Mouse (Mus musculus): ENCODE measurements around the gene Susd1.

Gene Susd1

DNA sequence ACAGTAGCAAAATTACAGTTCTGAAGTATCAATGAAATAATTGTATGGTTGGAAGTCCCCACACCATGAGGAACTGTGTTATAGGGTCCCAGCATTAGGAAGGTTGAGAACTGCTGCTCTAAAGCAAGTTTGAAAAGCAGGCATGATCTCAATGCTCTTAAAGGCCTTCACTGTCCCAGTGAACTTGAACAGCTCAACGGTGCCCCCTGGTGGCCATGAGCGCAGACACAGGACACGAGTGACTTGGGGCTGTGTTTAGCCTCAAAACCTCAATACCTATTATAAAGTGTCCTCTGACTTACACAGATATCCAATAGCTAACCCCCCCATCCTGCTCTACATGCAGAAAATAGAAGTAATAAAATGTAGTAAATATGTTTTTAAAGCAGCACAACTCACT, 97.7 kb downstream of the Susd1 start:
- DNase-seq (ENCODE audit: inconsistent ontology term) = peak; percentile 87

DNA sequence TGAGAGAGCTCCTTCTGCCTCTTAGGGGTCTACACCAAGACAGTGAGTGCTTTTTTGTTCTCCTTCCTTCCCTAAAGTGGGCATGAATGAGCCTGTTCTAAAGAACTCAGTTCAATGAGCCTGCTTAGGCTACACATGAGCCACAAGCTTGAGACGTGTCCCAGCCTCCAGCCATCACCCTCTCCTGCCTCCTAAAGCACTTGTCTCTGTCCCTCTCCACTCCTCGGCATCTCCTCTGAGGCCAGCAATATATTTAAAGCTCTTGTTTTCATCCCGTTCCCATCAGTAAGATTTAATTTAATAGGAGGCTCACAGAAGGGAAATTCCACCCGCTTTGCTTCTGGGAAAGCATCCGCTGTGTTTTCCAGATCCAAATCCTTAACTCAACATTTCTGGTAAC, 98.4 kb downstream of the Susd1 start:
- no peak for DNase-seq (ENCODE audit: inconsistent ontology term)

DNA sequence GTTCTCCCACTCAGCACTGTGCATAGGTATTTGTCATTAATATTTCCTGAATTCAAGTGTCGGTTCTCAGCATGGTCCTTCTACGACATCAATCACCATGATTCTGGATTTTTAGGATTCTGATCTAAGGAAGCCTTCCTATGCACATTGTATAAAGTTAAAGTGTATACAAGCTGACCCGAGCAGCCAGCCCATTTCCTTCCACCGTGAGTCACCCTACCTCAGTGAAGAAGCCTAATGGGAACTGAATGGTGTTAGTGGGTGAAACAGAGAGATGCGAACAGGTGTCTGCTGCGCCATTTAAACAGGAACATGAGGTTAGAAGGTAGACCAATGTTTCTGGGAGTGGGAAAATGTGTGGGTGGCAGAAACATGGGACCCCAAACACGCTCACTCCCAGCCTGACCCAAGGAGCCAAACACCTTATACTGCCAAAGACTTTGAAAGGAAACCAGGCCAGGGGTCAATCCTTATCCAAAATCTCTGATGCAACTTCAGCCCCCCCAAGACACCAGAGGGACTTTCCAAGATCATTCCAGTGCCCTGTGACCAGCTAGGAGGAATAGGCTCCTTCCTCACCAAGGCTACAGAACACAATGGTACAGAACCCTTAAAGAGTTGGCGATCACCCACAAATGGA, 99.4 kb downstream of the Susd1 start:
- DNase-seq (ENCODE audit: inconsistent ontology term) = no peak

- no peak for DNase-seq (ENCODE audit: inconsistent ontology term)
Observed at GRCm38 (mm10) chr4:59337533-59337885, 100.9 kb downstream of the Susd1 start.

- no peak for DNase-seq (ENCODE audit: inconsistent ontology term)
Observed at GRCm38 (mm10) chr4:59336846-59337532, 101.4 kb downstream of the Susd1 start.

DNA sequence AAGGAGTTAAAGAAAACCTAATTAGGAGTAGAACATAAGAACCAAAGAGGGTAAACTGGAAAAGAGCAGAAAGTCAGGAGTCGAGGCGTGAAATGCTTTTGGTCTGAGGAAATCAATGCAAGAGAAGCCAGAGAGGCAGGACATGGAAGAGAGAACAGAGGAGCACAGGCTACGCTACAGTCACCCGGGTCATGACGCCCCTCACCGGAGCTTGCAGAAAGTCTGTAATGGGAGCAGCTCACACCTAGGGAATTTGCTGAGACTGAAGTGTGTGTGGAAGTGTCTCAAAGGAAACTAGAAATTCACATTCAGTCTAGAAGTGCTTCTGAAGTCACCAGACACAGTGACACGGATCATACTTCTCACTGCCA, 102.0 kb downstream of the Susd1 start:
- DNase-seq (ENCODE audit: inconsistent ontology term) = no peak

- DNase-seq (ENCODE audit: inconsistent ontology term) = peak; percentile 49
Observed at GRCm38 (mm10) chr4:59335616-59336438, 102.6 kb downstream of the Susd1 start.

DNA sequence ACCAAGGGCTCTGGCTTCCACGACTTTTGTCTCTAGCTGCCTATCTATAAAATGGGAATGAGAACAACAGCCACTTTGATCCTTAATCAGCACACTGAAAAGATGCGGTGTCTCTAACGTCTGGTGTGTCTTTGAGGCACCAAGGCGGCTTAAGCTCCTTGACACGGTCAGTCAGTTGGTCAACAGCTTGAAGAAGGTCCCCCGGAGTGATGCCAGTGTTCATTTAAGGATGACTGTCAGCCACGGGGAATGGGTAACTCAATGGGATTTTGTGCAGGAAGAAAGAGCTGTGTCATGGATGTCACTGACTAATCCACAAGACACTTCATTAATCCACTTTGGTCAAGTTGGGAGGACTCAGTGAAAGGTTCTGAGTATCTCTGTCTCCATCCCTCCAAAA, 103.3 kb downstream of the Susd1 start:
- no peak for DNase-seq (ENCODE audit: inconsistent ontology term)

DNA sequence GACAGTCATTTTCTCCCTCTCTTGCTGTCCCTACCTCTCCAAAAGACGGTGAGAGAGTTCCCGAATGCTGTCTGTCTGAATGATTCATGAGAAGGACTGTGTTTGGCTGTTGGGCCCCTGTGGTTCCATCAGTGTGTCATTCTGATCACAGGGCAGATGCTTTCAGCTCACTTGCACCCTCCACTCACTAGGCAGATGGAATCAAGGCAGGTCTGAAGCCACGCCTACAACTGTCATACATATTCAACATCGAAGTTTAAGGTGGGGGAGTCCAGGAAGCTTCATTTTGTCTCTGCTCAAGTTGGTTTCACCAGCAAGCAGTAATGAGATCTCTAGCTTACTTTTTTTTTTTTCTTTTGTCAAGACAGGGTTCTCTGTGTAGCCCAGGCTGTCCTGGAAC, 104.2 kb downstream of the Susd1 start:
- DNase-seq (ENCODE audit: inconsistent ontology term) = no peak

- DNase-seq (ENCODE audit: inconsistent ontology term) = no peak
Observed at GRCm38 (mm10) chr4:59333424-59333895, 105.0 kb downstream of the Susd1 start.

- no peak for DNase-seq (ENCODE audit: inconsistent ontology term)
Observed at GRCm38 (mm10) chr4:59332691-59333423, 105.6 kb downstream of the Susd1 start.

DNA sequence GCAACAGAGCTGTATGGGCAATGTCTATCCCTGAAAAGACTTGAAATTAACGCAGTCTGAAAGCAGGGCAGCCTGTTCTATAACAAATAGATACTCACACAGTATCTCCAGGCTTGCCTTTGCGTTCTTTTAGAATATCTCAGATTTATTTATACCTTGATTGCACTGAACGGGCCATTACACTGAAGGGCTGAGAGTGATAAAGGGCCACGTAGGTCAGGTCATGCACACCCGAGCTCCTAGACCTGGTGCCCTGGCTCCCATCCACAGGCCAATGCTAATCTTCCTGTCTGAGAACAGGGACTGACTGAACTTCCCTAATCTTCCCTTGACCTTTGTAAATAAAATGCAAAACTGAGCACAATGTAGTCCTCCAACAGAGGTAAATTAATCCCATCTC, 106.3 kb downstream of the Susd1 start:
- no peak for DNase-seq (ENCODE audit: inconsistent ontology term)

GRCm38 (mm10) chr4:59331633-59332032, 106.8 kb downstream of the Susd1 start:
- peak; percentile 94 for DNase-seq (ENCODE audit: inconsistent ontology term)

DNA sequence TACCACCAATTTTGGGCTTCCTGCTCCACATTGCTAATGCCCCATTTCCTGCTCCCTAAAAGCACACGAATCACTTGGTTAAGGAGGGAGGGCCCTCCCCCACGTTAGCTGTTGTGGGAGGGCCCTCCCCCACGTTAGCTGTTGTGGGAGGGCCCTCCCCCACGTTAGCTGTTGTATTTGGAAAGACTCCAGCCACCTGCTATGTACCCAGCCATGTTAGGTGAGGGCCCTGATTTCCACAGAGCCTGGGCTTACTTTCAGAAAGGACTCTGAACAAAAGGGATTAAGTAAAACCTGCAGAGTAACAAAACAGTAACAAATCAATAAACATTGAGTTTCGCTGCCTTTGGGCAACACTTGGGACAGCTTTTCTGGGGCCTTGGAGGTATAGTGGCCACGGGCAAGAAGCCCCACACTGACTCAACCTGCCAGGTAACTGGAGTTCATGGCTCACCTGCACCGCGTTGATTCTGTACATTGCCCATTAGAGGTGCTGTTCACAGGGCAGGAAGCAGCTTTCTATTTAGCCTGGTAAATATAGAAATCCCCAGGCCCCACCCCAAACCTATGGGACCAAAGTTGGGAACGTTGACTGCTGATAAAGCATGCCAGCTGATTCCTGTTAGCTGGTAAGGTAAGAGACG, 107.3 kb downstream of the Susd1 start:
- DNase-seq (ENCODE audit: inconsistent ontology term) = peak; percentile 88

DNA sequence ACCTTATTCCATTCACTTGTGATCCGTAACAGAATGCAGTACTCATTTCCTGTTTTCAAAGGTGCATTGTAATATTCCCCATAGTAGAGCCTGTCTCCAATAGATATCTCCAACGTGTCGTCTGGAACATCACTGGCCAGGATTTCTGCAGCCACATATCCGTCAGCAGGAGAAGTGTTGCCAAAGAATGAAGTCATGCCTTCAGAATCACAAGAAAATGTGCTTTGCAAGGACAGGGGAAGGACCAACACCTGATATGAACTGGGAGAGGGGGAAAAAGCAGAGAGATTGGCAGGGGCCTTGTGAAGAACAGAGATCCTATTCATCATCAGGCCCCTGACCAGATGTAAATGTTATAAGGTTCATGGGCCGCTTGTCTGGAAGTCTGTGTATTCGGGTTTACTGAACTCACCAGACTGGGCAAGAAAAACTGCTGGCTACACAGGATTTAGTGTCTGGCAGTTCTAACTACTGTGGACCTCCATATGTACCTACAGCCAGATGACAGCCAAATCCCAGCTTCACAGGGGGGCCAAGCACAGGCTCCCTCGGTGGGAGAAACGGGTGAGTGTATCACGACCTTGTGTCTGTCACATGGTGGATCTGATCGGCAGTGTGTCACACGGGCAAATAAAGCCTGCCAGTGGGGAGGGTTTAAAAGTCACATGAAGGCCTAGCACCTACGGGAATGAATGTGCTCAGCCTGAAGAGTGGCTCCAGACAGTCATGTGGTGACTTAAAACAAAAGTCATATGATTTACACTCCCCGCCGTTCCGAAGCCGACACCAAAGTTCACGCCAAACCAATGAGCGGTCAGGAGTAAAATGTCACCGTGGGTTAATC, 108.8 kb downstream of the Susd1 start:
- DNase-seq (ENCODE audit: inconsistent ontology term) = peak; percentile 61

DNA sequence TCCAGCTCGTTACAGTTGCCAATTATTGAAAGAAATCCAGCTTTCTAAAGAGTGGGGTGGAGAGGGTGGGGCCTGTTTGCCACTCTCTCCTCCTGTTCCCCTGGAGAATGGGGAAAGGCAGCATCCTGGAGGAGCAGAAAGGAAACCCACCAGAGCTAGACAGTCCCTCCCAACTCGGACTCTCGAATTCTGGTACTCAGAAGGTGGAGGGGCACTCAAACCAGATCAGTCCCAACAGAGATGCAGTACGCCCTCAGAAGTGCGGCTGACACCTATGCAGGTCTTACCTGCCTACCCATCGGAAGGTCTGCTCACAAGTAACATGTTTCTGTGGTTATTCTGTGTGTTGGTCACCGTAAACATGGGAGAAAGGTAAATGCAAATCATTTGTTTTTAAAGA, 109.6 kb downstream of the Susd1 start:
- no peak for DNase-seq (ENCODE audit: inconsistent ontology term)

DNA sequence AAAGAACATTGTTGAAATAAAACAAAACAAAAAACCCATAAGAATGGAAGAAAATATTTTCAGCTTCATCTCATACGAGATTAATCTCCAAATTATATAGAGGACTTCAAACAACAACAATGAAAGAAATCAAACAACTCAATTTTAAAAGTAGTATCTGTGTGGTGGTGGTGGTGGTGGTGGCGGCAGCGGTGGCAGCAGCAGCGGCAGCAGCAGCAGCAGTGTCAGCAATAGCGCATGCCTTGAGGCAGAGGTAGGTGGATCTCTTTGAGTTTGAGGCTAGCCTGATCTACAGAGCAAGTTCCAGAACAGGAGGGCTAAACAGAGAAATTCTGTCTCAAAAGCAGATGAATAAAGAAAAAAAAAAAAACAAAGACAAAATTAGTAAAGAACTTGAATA, 110.4 kb downstream of the Susd1 start:
- no peak for DNase-seq (ENCODE audit: inconsistent ontology term)

DNA sequence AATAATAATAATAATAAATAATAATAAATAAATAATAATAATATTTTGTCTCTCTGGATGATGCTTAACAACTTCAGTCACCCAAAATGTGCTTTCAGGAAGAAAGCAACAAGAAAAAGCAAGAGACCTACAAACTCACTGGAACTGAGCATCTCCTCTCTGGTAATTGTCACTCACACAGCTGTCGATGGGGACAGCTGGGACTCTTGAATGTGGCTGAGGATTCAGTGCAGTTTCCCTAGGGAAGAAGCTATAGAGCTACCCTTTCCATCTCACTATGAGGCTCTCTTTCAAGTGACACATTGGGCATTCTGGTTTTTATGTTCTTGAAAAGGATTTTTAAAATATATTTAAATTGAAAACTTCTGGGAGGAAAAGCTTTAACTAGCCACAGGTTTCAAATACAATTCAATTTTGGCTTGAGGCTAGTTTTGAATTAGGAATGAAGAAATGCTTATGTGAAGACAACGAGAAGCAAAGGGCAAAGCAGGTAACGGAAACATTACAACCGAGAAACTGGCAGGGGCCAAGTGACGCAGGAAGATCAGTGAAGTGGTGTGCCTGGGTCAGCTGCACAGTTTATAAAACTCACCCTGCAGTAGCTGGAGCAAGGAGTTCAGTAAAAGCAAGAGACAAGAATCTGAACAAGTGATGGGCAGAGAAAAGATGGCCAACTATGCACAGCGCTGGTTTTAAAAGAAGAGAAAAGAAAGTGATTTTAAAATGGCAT, 112.2 kb downstream of the Susd1 start:
- DNase-seq (ENCODE audit: inconsistent ontology term) = no peak

DNA sequence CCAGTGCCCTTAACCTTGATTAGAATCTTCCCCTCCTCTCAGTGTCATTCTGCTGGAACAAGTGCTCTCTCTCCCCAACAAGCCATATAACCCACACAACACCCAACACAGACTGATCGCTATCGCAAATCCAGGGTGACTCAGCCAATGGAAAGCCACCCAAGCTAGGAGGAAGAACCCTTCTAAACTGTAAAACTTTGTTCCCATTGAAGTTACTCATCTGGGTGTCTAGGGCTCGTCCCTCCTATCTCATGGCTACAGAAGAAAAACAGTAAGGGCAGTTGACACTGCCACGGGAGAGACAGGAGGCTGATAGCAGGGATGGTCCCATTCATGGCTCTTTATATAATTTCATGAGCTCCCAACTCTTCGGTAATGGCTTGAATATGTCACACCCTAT, 114.1 kb downstream of the Susd1 start:
- no peak for DNase-seq (ENCODE audit: inconsistent ontology term)

DNA sequence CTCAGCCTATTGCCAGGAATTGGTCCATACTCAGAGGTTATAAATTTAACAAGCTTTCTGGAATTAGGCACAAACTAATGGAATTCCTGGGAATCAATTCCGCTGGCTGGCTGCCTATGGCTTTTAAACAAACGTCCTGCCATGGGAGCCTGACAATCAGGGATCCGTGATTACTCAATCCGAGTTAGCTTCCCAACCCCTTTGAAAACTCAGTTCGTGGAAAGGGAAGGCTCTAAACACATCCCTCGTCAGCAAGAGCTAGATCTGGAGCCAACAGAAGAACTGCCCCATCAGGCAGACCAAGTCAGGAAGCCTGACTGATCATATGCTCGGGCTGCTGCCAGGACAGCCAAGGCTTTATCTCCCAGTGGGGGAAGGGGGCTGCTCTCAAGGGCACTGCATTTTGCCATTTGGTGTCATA, 115.2 kb downstream of the Susd1 start:
- peak; percentile 95 for DNase-seq (ENCODE audit: inconsistent ontology term)
